Mouse (Mus musculus) fibroblast of lung, adult 2 months (primary cell): ENCODE results near the gene Allc.

Experiments
- DNase-seq: peaks from one replicate; pipeline ENCODE4 v3.0.0-alpha.2; 2011; ENCODE audit warnings: low read depth

The Allc gene

GRCm38 (mm10) chr12:28579132-28579531 is 3.2 kb downstream of the Allc start:
- no peak for DNase-seq

GRCm38 (mm10) chr12:28578147-28578546 is 4.2 kb downstream of the Allc start:
- no peak for DNase-seq

- no peak for DNase-seq
Measured at GRCm38 (mm10) chr12:28575366-28576070, 6.8 kb downstream of the Allc start.

- DNase-seq = no peak
Measured at GRCm38 (mm10) chr12:28572241-28572640, 10.1 kb downstream of the Allc start.

GRCm38 (mm10) chr12:28552299-28552698 is 30.0 kb downstream of the Allc start, which contains the start of gene Dcdc2c:
Gene Dcdc2c (minus strand): TSS chr12:28552399.
- no peak for DNase-seq

GRCm38 (mm10) chr12:28551775-28552174 is 30.5 kb downstream of the Allc start:
- DNase-seq = no peak

GRCm38 (mm10) chr12:28548887-28549286 is 33.4 kb downstream of the Allc start:
- no peak for DNase-seq

- DNase-seq = no peak
Measured at GRCm38 (mm10) chr12:28514264-28514775, 68.0 kb downstream of the Allc start.

GRCm38 (mm10) chr12:28509699-28510280 is 72.5 kb downstream of the Allc start:
- DNase-seq = no peak
